Mouse (Mus musculus) embryonic fibroblast, embryonic 13.5 days (primary cell): ENCODE measurements around the gene Cyp26b1.

Source experiments
- CTCF ChIP-seq: IDR thresholded peaks from 2 replicates; pipeline ENCODE4 v1.5.1; 2011; ENCODE audit warnings: mild to moderate bottlenecking, control low read depth, low read length, moderate library complexity, borderline replicate concordance; ENCODE audit not compliant: insufficient read depth
- POLR2A ChIP-seq: IDR thresholded peaks from 2 replicates; pipeline ENCODE4 v1.6.1; 2011; ENCODE audit warnings: low read depth, mild to moderate bottlenecking, control low read depth, low read length, moderate library complexity

DNA sequence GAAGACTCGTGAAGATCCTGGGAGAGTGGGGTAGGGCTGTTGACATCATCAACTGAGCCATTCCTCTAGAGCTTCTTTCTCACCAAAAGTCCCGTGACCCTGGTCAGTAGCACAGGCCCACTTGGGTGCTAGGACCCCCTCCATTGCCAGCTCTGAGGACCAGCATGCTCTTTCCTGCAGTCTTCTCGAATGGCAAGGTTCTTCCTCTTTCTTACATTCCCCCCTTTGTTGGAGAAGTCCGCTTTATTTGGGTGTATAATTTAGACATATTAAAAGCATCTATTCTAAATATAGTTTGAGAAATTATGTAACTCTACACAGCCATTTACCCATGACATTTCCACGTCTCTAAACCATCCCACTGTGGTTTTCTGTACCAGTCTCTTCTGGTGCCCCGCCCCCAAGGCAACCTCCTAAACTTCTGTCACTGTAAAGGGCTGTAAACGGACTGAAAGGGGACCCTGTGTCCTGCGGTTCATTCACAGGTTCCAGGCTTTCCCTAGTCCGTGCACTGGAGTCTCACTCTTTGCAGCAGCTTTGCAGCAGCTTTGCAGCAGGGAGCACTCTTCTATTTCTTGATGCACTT lies 43.8 kb downstream of the Cyp26b1 start:
- TF ChIP-seq CTCF (no peak), POLR2A (no peak)
